Comparison of ENCODE assay signal across 10 mouse cellular contexts in genomic region chr4:101692892-101693291, GRCm38 (mm10). TPM values are rescaled to one million over a fixed set of nuclear protein-coding genes. Genes with fewer than 3 reads are reported as not detected.
A peak's percentile ranks its signal among the peaks of the same experiment; 100 is the strongest.
DNase-seq lines count a peak whose midpoint lies in the region; ATAC-seq lines count a peak whose summit lies in the region.
"Had no signal": no experiment of that assay in that cellular context is flagged by ENCODE, and none has a peak within 500 bp of the region (broad histone marks: within the 10 kb centered on the region; RNA-seq: fewer than 3 reads in every experiment).

No protein-coding gene starts in this region.

- DNase-seq in heart, postnatal 10 days, result peak; percentile 29 to 30
- DNase-seq in heart, postnatal 25 days (ENCODE audit: low spot score), result no peak
- peak; percentile 12 for DNase-seq in gastrocnemius, postnatal 10 days
- DNase-seq in layer of hippocampus, adult 9-10 months (ENCODE audit: low spot score), result peak; percentile 5
- DNase-seq in lung, postnatal 10 days, result peak; percentile 76
- no peak for DNase-seq in B cell, adult 2 months
- DNase-seq: kidney, adult 11 months; liver, embryonic 13.5 days had no signal

- H3K27me3 ChIP-seq in forebrain, embryonic 13.5 days, result no peaks in the 10 kb centered on the region
- no peaks in the 10 kb centered on the region for H3K27me3 ChIP-seq in midbrain, embryonic 13.5 days
- H3K27me3 ChIP-seq: liver, embryonic 13.5 days had no signal

- no peak overlapping the region for H3K4me2 ChIP-seq in forebrain, embryonic 13.5 days
- no peak overlapping the region for H3K4me2 ChIP-seq in midbrain, embryonic 13.5 days (replicated peaks)
- H3K4me2 ChIP-seq: liver, embryonic 13.5 days had no signal

- no peak overlapping the region for H3K27ac ChIP-seq in forebrain, embryonic 13.5 days
- H3K27ac ChIP-seq in midbrain, embryonic 13.5 days, result no peak overlapping the region
- H3K27ac ChIP-seq: liver, embryonic 13.5 days had no signal

- intact Hi-C loops in heart, postnatal 10 days (cut with DNase I), result no loop called here
- intact Hi-C loops in heart, postnatal 25 days (cut with DNase I), result no loop called here

- 89% methylated on average over 4 of the region's 4 CpGs for WGBS in forebrain, embryonic 13.5 days
- 78% methylated on average over 4 of the region's 4 CpGs for WGBS in midbrain, embryonic 13.5 days

- H3K36me3 ChIP-seq in forebrain, embryonic 13.5 days (ENCODE audit: poor library complexity, severe bottlenecking), result no peaks in the 10 kb centered on the region
- H3K36me3 ChIP-seq in midbrain, embryonic 13.5 days, result no peaks in the 10 kb centered on the region
- H3K36me3 ChIP-seq: liver, embryonic 13.5 days had no signal

- H3K4me3 ChIP-seq in forebrain, embryonic 13.5 days, result no peak overlapping the region
- H3K4me3 ChIP-seq in midbrain, embryonic 13.5 days (replicated peaks), result no peak overlapping the region
- H3K4me3 ChIP-seq: liver, embryonic 13.5 days had no signal

- H3K9ac ChIP-seq in forebrain, embryonic 13.5 days, result no peak overlapping the region
- no peak overlapping the region for H3K9ac ChIP-seq in midbrain, embryonic 13.5 days (replicated peaks)
- H3K9ac ChIP-seq: liver, embryonic 13.5 days had no signal

- H3K9me3 ChIP-seq in forebrain, embryonic 13.5 days (replicated peaks), result no peaks in the 10 kb centered on the region
- H3K9me3 ChIP-seq in midbrain, embryonic 13.5 days, result no peaks in the 10 kb centered on the region
- H3K9me3 ChIP-seq: liver, embryonic 13.5 days had no signal

- H3K4me1 ChIP-seq in forebrain, embryonic 13.5 days, result no peaks in the 10 kb centered on the region
- H3K4me1 ChIP-seq in midbrain, embryonic 13.5 days (replicated peaks), result no peaks in the 10 kb centered on the region
- H3K4me1 ChIP-seq: liver, embryonic 13.5 days had no signal

- ATAC-seq in forebrain, embryonic 13.5 days, result no peak
- ATAC-seq in midbrain, embryonic 13.5 days, result no peak

RNA-seq across cellular contexts. Expression of gene Lepr, which starts 24.3 kb away (rescaled TPM):
- 10 to 100 TPM; 13.8 to 16.4 TPM for total RNA-seq in heart, postnatal 10 days (2021)
- 1 to 10 TPM; 4.2 to 7.1 TPM for total RNA-seq in heart, postnatal 25 days (2021)
- total RNA-seq in gastrocnemius, postnatal 10 days (2021), result 1 to 10 TPM; 3.1 to 7.0 TPM
- polyA plus RNA-seq in forebrain, embryonic 13.5 days (2015; fragmentation: Nextera tagmentation; extraction: Ambion mirVana), result 1.3 and 1.5 TPM in 2 replicates
- polyA plus RNA-seq in midbrain, embryonic 13.5 days (2015; fragmentation: Nextera tagmentation; extraction: Ambion mirVana), result 1.9 and 2.7 TPM in 2 replicates

RNA-seq across cellular contexts. Expression of gene Leprot, which starts 45.4 kb away (rescaled TPM):
- 10 to 100 TPM; 48.3 to 53.3 TPM for total RNA-seq in heart, postnatal 10 days (2021)
- 10 to 100 TPM; 24.5 to 28.1 TPM for total RNA-seq in heart, postnatal 25 days (2021)
- 10 to 100 TPM; 29.7 to 31.2 TPM for total RNA-seq in gastrocnemius, postnatal 10 days (2021)
- polyA plus RNA-seq in forebrain, embryonic 13.5 days (2015; fragmentation: Nextera tagmentation; extraction: Ambion mirVana), result 74.2 and 76.6 TPM in 2 replicates
- 94.2 and 94.8 TPM in 2 replicates for polyA plus RNA-seq in midbrain, embryonic 13.5 days (2015; fragmentation: Nextera tagmentation; extraction: Ambion mirVana)

Comparison
In these comparisons a context has a peak if more than half of its experiments do, and no peak if none do; other contexts are left out.
1. DNase-seq: peak in heart, postnatal 10 days (2 of 2), gastrocnemius, postnatal 10 days (single experiment), layer of hippocampus, adult 9-10 months (single experiment) and lung, postnatal 10 days (single experiment); none in heart, postnatal 25 days (single experiment) and B cell, adult 2 months (0 of 2).